7 mouse cellular contexts compared by ENCODE assay signal in the genomic region with DNA sequence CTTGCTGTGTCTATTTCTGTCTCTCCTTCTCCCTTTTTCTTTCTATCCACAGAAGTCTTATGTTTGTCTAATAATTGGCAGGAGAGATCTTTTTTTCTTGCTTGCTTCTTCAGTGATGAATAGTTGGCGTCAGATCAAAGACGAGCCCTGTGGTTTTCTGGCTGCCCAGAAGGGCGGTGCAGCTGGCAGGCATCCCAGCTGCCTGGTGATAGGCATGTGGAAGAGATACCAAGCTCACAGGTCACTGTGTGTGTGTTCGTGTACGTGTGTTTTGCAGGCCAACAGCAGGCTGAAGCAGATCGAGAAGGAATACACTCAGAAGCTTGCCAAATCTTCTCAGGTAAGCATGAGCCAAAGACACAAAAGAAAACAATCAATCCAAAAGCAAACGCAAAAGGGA.
DNase-seq lines count a peak whose midpoint lies in the region.

No protein-coding gene starts in this region.

- DNase-seq in urinary bladder, adult 18-20 months (ENCODE audit: low spot score in 2 of 2), result peak; percentile 8 to 30
- DNase-seq in urinary bladder, adult 2 months (ENCODE audit: low spot score), result no peak
- DNase-seq in cerebellum, adult 11-12 months, result peak; percentile 48
- peak; percentile 42 for DNase-seq in gastrocnemius, adult 18-20 months (ENCODE audit: low spot score)
- peak; percentile 78 to 85 for DNase-seq in kidney, adult 8-10 months
- DNase-seq in lung, postnatal 14 days, result peak; percentile 71
- peak; percentile 76 for DNase-seq in testis, postnatal 10 days (ENCODE audit: low spot score)
